Mouse (Mus musculus): ENCODE results near the gene Aldh3b3. TPM values are rescaled to one million over a fixed set of nuclear protein-coding genes. Genes with fewer than 3 reads are reported as not detected.
A peak's percentile ranks its signal among the peaks of the same experiment; 100 is the strongest.

Aldh3b3 gene
- polyA plus RNA-seq, 1 experiment: 0.16 TPM

GRCm38 (mm10) chr19:3998335-3998734 is 39.9 kb downstream of the Aldh3b3 start:
- no peak for DNase-seq (ENCODE audit: low read depth, low spot score)
- WGBS: 81% methylated on average over 8 of the region's 8 CpGs

- DNase-seq (ENCODE audit: low read depth, low spot score): no peak
- WGBS: 80% methylated on average over 9 of the region's 9 CpGs
Observed at GRCm38 (mm10) chr19:3999121-3999730, 40.8 kb downstream of the Aldh3b3 start.

GRCm38 (mm10) chr19:4000119-4000900 is 41.9 kb downstream of the Aldh3b3 start, which contains the start of the genes Nudt8 and Gm49405:
Gene Nudt8, plus strand, starts transcription at chr19:4000580.
Gene Gm49405, plus strand, starts transcription at chr19:4000626.
- peak; percentile 94 for DNase-seq (ENCODE audit: low read depth, low spot score)

GRCm38 (mm10) chr19:4000949-4001525 is 42.6 kb downstream of the Aldh3b3 start:
- WGBS: 18% methylated on average over 17 of the region's 17 CpGs
- no peak for DNase-seq (ENCODE audit: low read depth, low spot score)

More at GRCm38 (mm10) chr19:4000119-4000900, 41.9 kb downstream of the Aldh3b3 start, which contains the start of the genes Nudt8 and Gm49405:
- under 1% methylated on average over 64 of the region's 64 CpGs for WGBS

GRCm38 (mm10) chr19:4001752-4002151 is 43.3 kb downstream of the Aldh3b3 start:
- 65% methylated on average over 5 of the region's 5 CpGs for WGBS
- DNase-seq (ENCODE audit: low read depth, low spot score): no peak

- 83% methylated on average over 1 of the region's 1 CpGs for WGBS
- DNase-seq (ENCODE audit: low read depth, low spot score): no peak
Observed at GRCm38 (mm10) chr19:4003112-4003511, 44.7 kb downstream of the Aldh3b3 start, which contains the start of gene Doc2g. Gene Doc2g, plus strand, starts transcription at chr19:4003313.

- WGBS: 81% methylated on average over 12 of the region's 12 CpGs
- no peak for DNase-seq (ENCODE audit: low read depth, low spot score)
Observed at GRCm38 (mm10) chr19:4003641-4004040, 45.2 kb downstream of the Aldh3b3 start.

- 89% methylated on average over 15 of the region's 15 CpGs for WGBS
- no peak for DNase-seq (ENCODE audit: low read depth, low spot score)
Observed at GRCm38 (mm10) chr19:4004331-4004730, 45.9 kb downstream of the Aldh3b3 start.

GRCm38 (mm10) chr19:4005091-4005490 is 46.6 kb downstream of the Aldh3b3 start:
- WGBS: 80% methylated on average over 9 of the region's 9 CpGs
- no peak for DNase-seq (ENCODE audit: low read depth, low spot score)

- WGBS: 91% methylated on average over 8 of the region's 8 CpGs
- no peak for DNase-seq (ENCODE audit: low read depth, low spot score)
Observed at GRCm38 (mm10) chr19:4005971-4006370, 47.5 kb downstream of the Aldh3b3 start.

GRCm38 (mm10) chr19:4011086-4011485 is 52.6 kb downstream of the Aldh3b3 start:
- no peak for DNase-seq (ENCODE audit: low read depth, low spot score)

GRCm38 (mm10) chr19:4012432-4013022 is 54.1 kb downstream of the Aldh3b3 start, which contains the start of gene Ndufv1:
Gene Ndufv1, minus strand, starts transcription at chr19:4012806.
- WGBS: under 1% methylated on average over 45 of the region's 45 CpGs

More at GRCm38 (mm10) chr19:4011086-4011485, 52.6 kb downstream of the Aldh3b3 start:
- 93% methylated on average over 5 of the region's 5 CpGs for WGBS

GRCm38 (mm10) chr19:4013066-4013465 is 54.6 kb downstream of the Aldh3b3 start:
- WGBS: 31% methylated on average over 9 of the region's 9 CpGs
- no peak for DNase-seq (ENCODE audit: low read depth, low spot score)

More at GRCm38 (mm10) chr19:4012432-4013022, 54.1 kb downstream of the Aldh3b3 start, which contains the start of gene Ndufv1:
- peak; percentile 99 for DNase-seq (ENCODE audit: low read depth, low spot score)

GRCm38 (mm10) chr19:4014802-4015201 is 56.4 kb downstream of the Aldh3b3 start:
- no peak for DNase-seq (ENCODE audit: low read depth, low spot score)

GRCm38 (mm10) chr19:4015635-4016034 is 57.2 kb downstream of the Aldh3b3 start:
- 79% methylated on average over 5 of the region's 5 CpGs for WGBS

GRCm38 (mm10) chr19:4017921-4018587 is 59.6 kb downstream of the Aldh3b3 start:
- DNase-seq (ENCODE audit: low read depth, low spot score): no peak
- 56% methylated on average over 10 of the region's 10 CpGs for WGBS

More at GRCm38 (mm10) chr19:4015635-4016034, 57.2 kb downstream of the Aldh3b3 start:
- DNase-seq (ENCODE audit: low read depth, low spot score): no peak

- DNase-seq (ENCODE audit: low read depth, low spot score): peak; percentile 95
- 11% methylated on average over 18 of the region's 18 CpGs for WGBS
Observed at GRCm38 (mm10) chr19:4018743-4019583, 60.5 kb downstream of the Aldh3b3 start.

Data from large intestine, adult 2 months (tissue).